Mouse (Mus musculus): ENCODE results near the gene Igfl3. TPM values are rescaled to one million over a fixed set of nuclear protein-coding genes. Genes with fewer than 3 reads are reported as not detected.

Igfl3 gene
- not detected in 2 replicates for polyA plus RNA-seq (2015; fragmentation: Nextera tagmentation; extraction: Ambion mirVana)

GRCm38 (mm10) chr7:18176194-18176593 is at the start of gene Igfl3:
Gene Igfl3, plus strand, starts transcription at chr7:18176494.
- DNase-seq (ENCODE audit: low spot score) = no peak

- no peak for DNase-seq (ENCODE audit: low spot score)
Measured at GRCm38 (mm10) chr7:18210938-18211337, 34.6 kb downstream of the Igfl3 start.

GRCm38 (mm10) chr7:18214699-18215098 is 38.4 kb downstream of the Igfl3 start:
- DNase-seq (ENCODE audit: low spot score) = no peak

Other genes with a start within 250 kb of the Igfl3 start
- not detected in 2 replicates for gene Ceacam11, start 204.4 kb upstream of the Igfl3 start, polyA plus RNA-seq (2015; fragmentation: Nextera tagmentation; extraction: Ambion mirVana)
- not detected in 2 replicates for gene Ceacam13, start 166.6 kb upstream of the Igfl3 start, polyA plus RNA-seq (2015; fragmentation: Nextera tagmentation; extraction: Ambion mirVana)
- gene Ceacam12, start 110.6 kb upstream of the Igfl3 start, polyA plus RNA-seq (2015; fragmentation: Nextera tagmentation; extraction: Ambion mirVana) = not detected in 2 replicates
- 0.27 and 0.32 TPM in 2 replicates for gene Mill1, start 68.9 kb downstream of the Igfl3 start, polyA plus RNA-seq (2015; fragmentation: Nextera tagmentation; extraction: Ambion mirVana)
- gene Psg18, start 178.5 kb downstream of the Igfl3 start, polyA plus RNA-seq (2015; fragmentation: Nextera tagmentation; extraction: Ambion mirVana) = 0.08 and 0.15 TPM in 2 replicates

Measured in thymus, postnatal 0 days (tissue).